Mouse (Mus musculus) kidney, embryonic 14.5 days (tissue): Measurements from ENCODE around the gene Znrf4. TPM values are rescaled to one million over a fixed set of nuclear protein-coding genes. Genes with fewer than 3 reads are reported as not detected.

ENCODE experiments used
- ATAC-seq: fragments of 200-750 bp; cut with Nextera tagmentation; 2 replicates; pipeline ENCODE4 v1.8.0; 2017; ENCODE audit warnings: moderate number of reproducible peaks, mild to moderate bottlenecking, moderate TSS enrichment, moderate library complexity; ENCODE audit not compliant: low FRiP score, low TSS enrichment
- H3K27ac ChIP-seq: fragments of 300-500 bp; sonication (generic); 2 replicates; pipeline ENCODE4 v1.5.1; 2014; ENCODE audit warnings: low read depth, mild to moderate bottlenecking, low read length, moderate library complexity, mixed read lengths
- H3K27me3 ChIP-seq: fragments of 300-500 bp; sonication (generic); 2 replicates; pipeline ENCODE4 v1.6.1; 2014; ENCODE audit warnings: mild to moderate bottlenecking, low read length; ENCODE audit not compliant: control insufficient read depth, insufficient read depth
- H3K36me3 ChIP-seq: fragments of 300-500 bp; sonication (generic); 2 replicates; pipeline ENCODE4 v1.6.1; 2014; ENCODE audit warnings: low read length, mixed read lengths; ENCODE audit not compliant: control insufficient read depth, insufficient read depth
- H3K4me1 ChIP-seq: fragments of 300-500 bp; sonication (generic); 2 replicates; pipeline ENCODE4 v1.6.1; 2014; ENCODE audit warnings: low read length, mixed read lengths; ENCODE audit not compliant: control insufficient read depth, insufficient read depth
- H3K4me2 ChIP-seq: fragments of 300-500 bp; sonication (generic); replicated peaks from 2 replicates; pipeline ENCODE4 v1.6.1; 2014; ENCODE audit warnings: low read depth, mild to moderate bottlenecking, low read length
- H3K4me3 ChIP-seq: fragments of 300-500 bp; sonication (generic); 2 replicates; pipeline ENCODE4 v1.5.1; 2014; ENCODE audit warnings: mild to moderate bottlenecking, low read length
- H3K9ac ChIP-seq: fragments of 300-500 bp; sonication (generic); 2 replicates; pipeline ENCODE4 v1.6.1; 2014; ENCODE audit warnings: low read depth, mild to moderate bottlenecking, low read length, moderate library complexity
- H3K9me3 ChIP-seq: fragments of 300-500 bp; sonication (generic); 2 replicates; pipeline ENCODE4 v1.6.1; 2016; ENCODE audit warnings: low read length; ENCODE audit not compliant: control insufficient read depth
- WGBS: fragments of 180-500 bp; shearing (Covaris S2); extraction: QIAGEN DNeasy Blood & Tissue Kit; methylation state at CpG from one replicate; pipeline ENCODE4 v1.1.7; 2014; 5-methylcytosine and 5-hydroxymethylcytosine counted together
- polyA plus RNA-seq: library from polyadenylated mRNA; unstranded; fragments of >200 nt; fragmentation: Nextera tagmentation; extraction: Ambion mirVana; gene quantifications from 2 replicates; pipeline ENCODE4 v1.2.1, GENCODE M21; 2014

Znrf4 gene
- polyA plus RNA-seq, 1 experiment from 2014 or later = not detected

- Histone ChIP-seq H3K36me3 (no peaks in the 10 kb centered on the region), H3K9ac (no peak overlapping the region), H3K4me3 (no peak overlapping the region), H3K9me3 (no peaks in the 10 kb centered on the region; the same call in none of the 2 replicates), H3K27me3 (peaks cover 38% of the 10 kb centered on the region), H3K4me2 (no peak overlapping the region), H3K27ac (no peak overlapping the region), H3K4me1 (peaks cover 22% of the 10 kb centered on the region; the same call in 1 of the 2 replicates)
- no peak for ATAC-seq
Observed at GRCm38 (mm10) chr17:56514330-56514729, 2.1 kb upstream of the Znrf4 start.

GRCm38 (mm10) chr17:56511707-56512090, 532 bp downstream of the Znrf4 start:
- H3K27ac ChIP-seq = no peak overlapping the region
- H3K4me2 ChIP-seq = peak overlapping the region; percentile 38
- peak overlapping the region; percentile 26 for H3K4me3 ChIP-seq
- no peaks in the 10 kb centered on the region for H3K36me3 ChIP-seq
- H3K27me3 ChIP-seq = peaks cover 43% of the 10 kb centered on the region
- WGBS = 31% methylated on average over 27 of the region's 29 CpGs
- H3K9me3 ChIP-seq = no peaks in the 10 kb centered on the region; the same call in none of the 2 replicates
- no peak for ATAC-seq
- H3K4me1 ChIP-seq = peaks cover 24% of the 10 kb centered on the region; the same call in 1 of the 2 replicates
- no peak overlapping the region for H3K9ac ChIP-seq

GRCm38 (mm10) chr17:56510970-56511706, 1.1 kb downstream of the Znrf4 start:
- H3K36me3 ChIP-seq = no peaks in the 10 kb centered on the region
- H3K27me3 ChIP-seq = peaks cover 43% of the 10 kb centered on the region
- H3K4me2 ChIP-seq = peak overlapping the region; percentile 38
- no peak overlapping the region for H3K27ac ChIP-seq
- peak overlapping the region; percentile 48; the same call in 1 of the 2 replicates for H3K9ac ChIP-seq
- H3K4me3 ChIP-seq = peak overlapping the region; percentile 26
- ATAC-seq = no peak
- H3K4me1 ChIP-seq = peaks cover 25% of the 10 kb centered on the region; the same call in 1 of the 2 replicates
- 7% methylated on average over 60 of the region's 60 CpGs for WGBS
- H3K9me3 ChIP-seq = no peaks in the 10 kb centered on the region; the same call in none of the 2 replicates

DNA sequence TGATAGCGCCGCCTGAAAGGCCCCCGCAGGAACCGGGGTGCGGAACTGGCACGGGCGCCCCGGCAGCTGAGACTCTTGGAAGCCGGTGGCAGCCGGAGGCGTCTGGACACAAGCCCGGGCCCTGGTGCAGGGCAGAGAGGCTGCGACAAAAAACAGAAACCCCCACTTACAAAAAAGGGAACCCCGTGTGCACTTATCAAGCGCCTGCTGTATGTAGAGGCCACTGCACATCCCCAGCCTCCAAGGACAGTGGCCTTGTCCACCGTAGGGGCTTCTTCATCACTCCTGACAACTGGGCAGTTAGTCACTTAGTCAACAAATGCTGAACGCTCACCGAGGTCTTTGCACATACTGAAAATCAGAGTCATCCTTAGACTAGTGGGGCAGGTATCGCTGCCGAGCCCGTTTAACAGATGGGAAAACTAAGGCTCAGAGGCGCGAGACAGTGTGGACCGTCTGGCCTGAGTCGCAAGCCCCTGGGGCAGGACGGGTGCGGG, 1.7 kb downstream of the Znrf4 start:
- no peaks in the 10 kb centered on the region for H3K36me3 ChIP-seq
- H3K9ac ChIP-seq = no peak overlapping the region
- no peak for ATAC-seq
- peaks cover 43% of the 10 kb centered on the region for H3K27me3 ChIP-seq
- H3K27ac ChIP-seq = no peak overlapping the region
- H3K9me3 ChIP-seq = no peaks in the 10 kb centered on the region; the same call in none of the 2 replicates
- 0 out of 2 replicates have a peak overlapping the region, but pooled peaks have one; percentile 38 for H3K4me2 ChIP-seq
- WGBS = 27% methylated on average over 27 of the region's 27 CpGs
- peak overlapping the region; percentile 26 for H3K4me3 ChIP-seq
- H3K4me1 ChIP-seq = peaks cover 19% of the 10 kb centered on the region; the same call in 1 of the 2 replicates

- Histone ChIP-seq H3K27me3 (peaks cover 43% of the 10 kb centered on the region), H3K9me3 (no peaks in the 10 kb centered on the region; the same call in none of the 2 replicates), H3K4me3 (0 out of 2 replicates have a peak overlapping the region, but pooled peaks have one; percentile 4), H3K9ac (no peak overlapping the region), H3K27ac (no peak overlapping the region), H3K4me1 (peaks cover 13% of the 10 kb centered on the region; the same call in 1 of the 2 replicates), H3K4me2 (peak overlapping the region; percentile 21), H3K36me3 (no peaks in the 10 kb centered on the region)
- peak; percentile 25 for ATAC-seq
- WGBS = 10% methylated on average over 29 of the region's 37 CpGs
Observed at GRCm38 (mm10) chr17:56509707-56510472, 2.3 kb downstream of the Znrf4 start.

DNA sequence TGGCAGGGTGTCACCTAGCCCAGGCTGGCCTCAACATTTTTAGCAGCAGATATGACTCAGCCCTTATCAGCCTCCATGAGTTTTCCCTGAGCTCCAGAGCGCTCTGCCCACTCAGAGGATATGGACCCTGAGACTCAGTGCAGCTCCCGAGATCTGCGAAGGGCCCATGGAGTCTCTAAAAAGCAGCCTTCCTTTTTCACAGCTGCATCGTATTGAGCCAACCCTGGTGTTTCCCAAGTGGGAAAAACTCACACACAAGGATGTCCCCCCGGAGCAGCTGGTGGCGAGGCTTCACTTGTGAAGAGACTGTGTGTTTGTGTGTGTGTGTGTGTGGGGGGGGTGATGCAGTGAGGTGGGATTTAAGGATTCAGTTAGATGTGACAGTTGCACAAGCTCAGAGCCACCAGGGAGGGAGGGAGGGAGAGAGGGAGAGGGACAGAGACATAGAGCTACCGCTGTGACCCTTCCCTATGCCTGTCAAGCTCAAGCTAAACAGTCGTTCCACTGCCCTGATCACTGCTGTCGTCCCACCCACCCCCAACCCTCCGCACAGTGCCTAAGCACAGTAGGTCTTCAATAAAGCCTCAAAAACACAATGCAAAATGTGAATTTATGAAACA, 3.1 kb downstream of the Znrf4 start:
- no peak overlapping the region for H3K27ac ChIP-seq
- peaks cover 13% of the 10 kb centered on the region; the same call in 1 of the 2 replicates for H3K4me1 ChIP-seq
- peak overlapping the region; percentile 21 for H3K4me2 ChIP-seq
- H3K27me3 ChIP-seq = peaks cover 43% of the 10 kb centered on the region
- 0 out of 2 replicates have a peak overlapping the region, but pooled peaks have one; percentile 4 for H3K4me3 ChIP-seq
- ATAC-seq = peak; percentile 13; the same call in 1 of the 2 replicates
- no peaks in the 10 kb centered on the region for H3K36me3 ChIP-seq
- WGBS = 33% methylated on average over 10 of the region's 10 CpGs
- H3K9me3 ChIP-seq = peaks cover 3% of the 10 kb centered on the region
- no peak overlapping the region for H3K9ac ChIP-seq

DNA sequence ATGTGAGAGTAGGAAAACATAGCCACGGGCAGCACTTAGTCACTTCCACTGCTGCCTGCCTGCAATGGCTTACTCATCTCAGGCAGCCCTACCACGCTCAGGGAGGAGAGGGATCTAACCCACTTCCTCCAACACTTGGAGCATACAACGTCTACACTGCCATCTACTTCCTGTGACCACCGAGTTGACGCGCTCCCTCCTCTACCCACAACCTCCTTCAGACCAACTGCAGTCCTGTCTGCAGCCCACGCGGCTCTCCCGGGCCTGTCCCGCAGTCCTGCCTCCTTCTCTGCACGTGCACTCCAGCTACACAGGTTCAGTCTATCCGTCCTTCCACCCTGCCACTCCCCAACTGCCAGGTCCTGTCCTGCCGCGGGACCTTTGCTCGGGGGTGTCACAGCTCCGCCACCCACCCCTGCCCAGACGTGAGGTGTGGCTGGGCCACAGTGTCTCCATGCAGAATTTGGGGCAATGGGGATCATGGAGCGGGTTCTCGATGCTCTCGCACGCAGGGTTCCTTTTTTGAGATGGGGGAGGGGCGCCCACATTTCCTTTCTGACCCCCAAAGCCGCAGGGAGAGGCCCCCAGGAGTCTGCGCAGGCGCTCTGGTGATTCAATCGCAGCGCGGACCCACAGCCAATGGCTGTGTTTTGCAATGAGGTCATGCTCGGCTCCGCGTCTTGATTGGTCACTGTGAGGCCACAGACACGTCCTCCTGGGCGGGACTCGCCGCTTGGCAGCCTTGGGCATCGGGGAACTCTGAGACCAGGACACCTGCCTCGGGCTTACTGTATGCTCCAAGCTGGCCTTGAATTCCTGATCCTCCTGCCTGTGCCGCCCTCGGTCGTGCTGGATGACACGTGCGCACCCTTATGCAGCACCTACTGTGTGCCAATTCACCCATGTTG, 4.8 kb downstream of the Znrf4 start:
- Histone ChIP-seq H3K4me2 (peak overlapping the region; percentile 97), H3K27ac (peak overlapping the region; percentile 88), H3K9me3 (peaks cover 5% of the 10 kb centered on the region), H3K27me3 (peaks cover 36% of the 10 kb centered on the region), H3K4me3 (peak overlapping the region; percentile 66), H3K9ac (peak overlapping the region; percentile 79), H3K36me3 (no peaks in the 10 kb centered on the region), H3K4me1 (peaks cover 13% of the 10 kb centered on the region; the same call in 1 of the 2 replicates)
- peak; percentile 93 for ATAC-seq
- under 1% methylated on average over 42 of the region's 42 CpGs for WGBS
